19 mouse cellular contexts compared by ENCODE assay signal in the genomic region with DNA sequence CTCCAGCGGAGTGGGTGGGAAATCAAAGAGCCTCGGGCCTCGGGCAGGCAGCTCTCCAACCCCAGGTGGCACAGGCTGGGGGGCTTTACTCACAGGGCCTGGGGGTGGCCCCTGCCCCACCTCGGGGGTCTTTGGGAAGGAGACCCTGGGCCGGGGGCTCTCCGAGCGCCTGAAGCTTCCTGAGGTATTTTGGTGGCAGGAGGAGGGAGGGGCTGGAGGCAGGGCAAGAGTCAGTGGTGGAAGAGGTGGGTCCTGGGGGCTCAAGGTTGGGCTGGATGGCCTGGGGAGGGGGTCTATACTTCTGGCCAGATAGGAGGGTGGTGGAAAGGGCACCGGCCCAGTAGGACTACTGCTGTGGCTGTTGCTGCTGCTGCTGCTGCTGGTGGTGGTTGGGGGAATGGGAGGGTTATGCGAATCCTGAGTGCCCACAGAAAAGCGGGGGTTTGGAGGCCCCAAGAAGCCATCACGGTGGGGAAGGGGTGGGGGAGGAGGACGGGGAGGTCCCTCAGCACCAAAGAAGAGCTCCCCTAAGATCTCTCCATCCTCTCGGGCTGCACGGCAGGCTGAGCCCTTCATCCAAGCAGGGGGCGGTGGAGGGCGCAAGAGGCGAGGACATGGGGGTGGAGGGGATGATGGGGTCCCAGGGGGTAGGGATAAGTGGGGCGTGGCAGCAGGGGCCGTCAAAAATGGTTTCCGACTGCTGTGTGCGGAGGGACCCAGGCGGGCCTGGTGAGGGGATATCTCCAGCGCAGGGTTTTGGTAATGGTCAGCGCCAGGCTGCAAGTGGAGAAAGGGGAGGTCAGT. TPM values are rescaled to one million over a fixed set of nuclear protein-coding genes. Genes with fewer than 3 reads are reported as not detected.
DNase-seq lines count a peak whose midpoint lies in the region; ATAC-seq and TF ChIP-seq lines count a peak whose summit lies in the region.
"Had no signal": no experiment of that assay in that cellular context is flagged by ENCODE, and none has a peak within 500 bp of the region (broad histone marks: within the 10 kb centered on the region; RNA-seq: fewer than 3 reads in every experiment).

No protein-coding gene starts in this region.

- H3K27ac ChIP-seq in forebrain, embryonic 10.5 days: 0 out of 2 replicates have a peak overlapping the region, but pooled peaks have one; percentile 4
- H3K27ac ChIP-seq in forebrain, embryonic 13.5 days: no peak overlapping the region
- 0 out of 2 replicates have a peak overlapping the region, but pooled peaks have one; percentile 37 for H3K27ac ChIP-seq in hindbrain, embryonic 10.5 days
- no peak overlapping the region for H3K27ac ChIP-seq in hindbrain, postnatal 0 days
- H3K27ac ChIP-seq in limb, embryonic 10.5 days: no peak overlapping the region
- H3K27ac ChIP-seq: heart, embryonic 13.5 days; hindbrain, embryonic 13.5 days; kidney, postnatal 0 days; left cerebral cortex, adult 2 months; macrophage had no signal

- H3K9me3 ChIP-seq in forebrain, embryonic 10.5 days: no peaks in the 10 kb centered on the region
- H3K9me3 ChIP-seq in forebrain, embryonic 13.5 days (replicated peaks): no peaks in the 10 kb centered on the region
- no peaks in the 10 kb centered on the region for H3K9me3 ChIP-seq in hindbrain, embryonic 10.5 days
- H3K9me3 ChIP-seq in hindbrain, postnatal 0 days (ENCODE audit: low read length): no peaks in the 10 kb centered on the region
- H3K9me3 ChIP-seq in limb, embryonic 10.5 days (replicated peaks): no peaks in the 10 kb centered on the region
- H3K9me3 ChIP-seq: heart, embryonic 13.5 days; hindbrain, embryonic 13.5 days had no signal

- ATAC-seq in CD4-positive, CD25-positive, alpha-beta regulatory T cell, adult 4 months: no peak
- ATAC-seq in forebrain, embryonic 13.5 days: no peak
- no peak for ATAC-seq in hindbrain, postnatal 0 days
- ATAC-seq: forebrain, postnatal 0 days; Patski had no signal

- peaks cover 14% of the 10 kb centered on the region for H3K27me3 ChIP-seq in forebrain, embryonic 10.5 days (ENCODE audit: poor library complexity, severe bottlenecking)
- H3K27me3 ChIP-seq in forebrain, embryonic 13.5 days: peaks cover 5% of the 10 kb centered on the region
- H3K27me3 ChIP-seq in hindbrain, embryonic 10.5 days (ENCODE audit: insufficient read depth, poor library complexity, severe bottlenecking): peaks cover 9% of the 10 kb centered on the region
- H3K27me3 ChIP-seq in hindbrain, postnatal 0 days (ENCODE audit: insufficient read depth, low read length): no peaks in the 10 kb centered on the region
- peaks cover 3% of the 10 kb centered on the region; the same call in 1 of the 2 replicates for H3K27me3 ChIP-seq in limb, embryonic 10.5 days (ENCODE audit: low read depth, poor library complexity, severe bottlenecking)
- H3K27me3 ChIP-seq: heart, embryonic 13.5 days; Patski had no signal

- H3K4me1 ChIP-seq in forebrain, embryonic 10.5 days: peaks cover 51% of the 10 kb centered on the region
- peaks cover 21% of the 10 kb centered on the region for H3K4me1 ChIP-seq in forebrain, embryonic 13.5 days
- peaks cover 47% of the 10 kb centered on the region for H3K4me1 ChIP-seq in hindbrain, embryonic 10.5 days (replicated peaks)
- H3K4me1 ChIP-seq in hindbrain, postnatal 0 days (ENCODE audit: insufficient read depth, low read length): 0 out of 2 replicates have a peak, but pooled peaks cover 9% of the 10 kb centered on the region
- peaks cover 45% of the 10 kb centered on the region for H3K4me1 ChIP-seq in limb, embryonic 10.5 days

- intact Hi-C loops in left cerebral cortex, postnatal 14 days (cut with DNase I): no loop called here

- peak; percentile 19 for DNase-seq in CD4-positive, CD25-positive, alpha-beta regulatory T cell, adult 2 months (ENCODE audit: low read depth, low spot score)
- DNase-seq in forebrain, embryonic 10.5 days (ENCODE audit: extremely low spot score, low spot score): no peak
- no peak for DNase-seq in hindbrain, embryonic 10.5 days (ENCODE audit: low spot score)
- DNase-seq in hindbrain, postnatal 0 days (ENCODE audit: low spot score): no peak
- DNase-seq in limb, embryonic 10.5 days (ENCODE audit: low spot score): no peak
- no peak for DNase-seq in left cerebral cortex, postnatal 14 days (ENCODE audit: low spot score in 2 of 2)
- DNase-seq: embryo, embryonic 11 days; forebrain, postnatal 0 days; kidney, adult 2 months; right cerebral cortex, postnatal 14 days had no signal

- H3K9ac ChIP-seq in forebrain, embryonic 13.5 days: no peak overlapping the region
- H3K9ac ChIP-seq in hindbrain, postnatal 0 days (replicated peaks; ENCODE audit: low read length): no peak overlapping the region
- H3K9ac ChIP-seq: forebrain, postnatal 0 days; heart, embryonic 13.5 days; hindbrain, embryonic 13.5 days had no signal

- no peak for TF ChIP-seq CTCF in hindbrain, postnatal 0 days (IDR thresholded peaks at IDR 0.05; ENCODE audit: low read depth)

- H3K36me3 ChIP-seq in forebrain, embryonic 10.5 days (replicated peaks): peaks cover 77% of the 10 kb centered on the region
- peaks cover 75% of the 10 kb centered on the region for H3K36me3 ChIP-seq in forebrain, embryonic 13.5 days (ENCODE audit: poor library complexity, severe bottlenecking)
- peaks cover 79% of the 10 kb centered on the region for H3K36me3 ChIP-seq in hindbrain, embryonic 10.5 days
- H3K36me3 ChIP-seq in hindbrain, postnatal 0 days (ENCODE audit: insufficient read depth, low read length): peaks cover 61% of the 10 kb centered on the region
- peaks cover 79% of the 10 kb centered on the region for H3K36me3 ChIP-seq in limb, embryonic 10.5 days

- H3K4me2 ChIP-seq in forebrain, embryonic 13.5 days: no peak overlapping the region
- no peak overlapping the region for H3K4me2 ChIP-seq in hindbrain, postnatal 0 days (ENCODE audit: low read depth, low read length)
- H3K4me2 ChIP-seq: heart, embryonic 13.5 days; hindbrain, embryonic 13.5 days had no signal

- WGBS in forebrain, embryonic 10.5 days: 89% methylated on average over 24 of the region's 24 CpGs
- 93% methylated on average over 24 of the region's 24 CpGs for WGBS in forebrain, embryonic 13.5 days
- 92% methylated on average over 24 of the region's 24 CpGs for WGBS in hindbrain, embryonic 10.5 days
- WGBS in hindbrain, postnatal 0 days: 90% methylated on average over 24 of the region's 24 CpGs
- WGBS in limb, embryonic 10.5 days: 91% methylated on average over 24 of the region's 24 CpGs

- H3K4me3 ChIP-seq in forebrain, embryonic 10.5 days: peak overlapping the region; percentile 18
- H3K4me3 ChIP-seq in forebrain, embryonic 13.5 days: no peak overlapping the region
- H3K4me3 ChIP-seq in hindbrain, embryonic 10.5 days: peak overlapping the region; percentile 16; the same call in 1 of the 2 replicates
- H3K4me3 ChIP-seq in hindbrain, postnatal 0 days (ENCODE audit: low read length): no peak overlapping the region
- H3K4me3 ChIP-seq in limb, embryonic 10.5 days: peak overlapping the region; percentile 21; the same call in 1 of the 2 replicates
- H3K4me3 ChIP-seq: heart, embryonic 13.5 days; hindbrain, embryonic 13.5 days; left cerebral cortex, adult 2 months had no signal

RNA-seq across cellular contexts. Expression of a gene that starts 7.6 kb away (rescaled TPM):
- polyA plus RNA-seq in CD4-positive, CD25-positive, alpha-beta regulatory T cell, adult 4 months (2017; shearing (Covaris generic)): 1 to 10 TPM; 1.1 to 1.2 TPM
- 23.3 and 23.4 TPM in 2 replicates for polyA plus RNA-seq in forebrain, embryonic 10.5 days (2016; fragmentation: Nextera tagmentation; extraction: Ambion mirVana)
- polyA plus RNA-seq in forebrain, embryonic 13.5 days (2015; fragmentation: Nextera tagmentation; extraction: Ambion mirVana): 6.3 and 6.6 TPM in 2 replicates
- polyA plus RNA-seq in hindbrain, embryonic 10.5 days (2016; fragmentation: Nextera tagmentation; extraction: Ambion mirVana): 22.1 and 22.2 TPM in 2 replicates
- total RNA-seq in hindbrain, postnatal 0 days (2014; rRNA removed): 3.8 and 4.3 TPM in 2 replicates
- 8.7 and 9.5 TPM in 2 replicates for polyA plus RNA-seq in hindbrain, postnatal 0 days (2015; fragmentation: Nextera tagmentation; extraction: Ambion mirVana)
- 23.0 and 24.7 TPM in 2 replicates for polyA plus RNA-seq in limb, embryonic 10.5 days (2016; fragmentation: Nextera tagmentation; extraction: Ambion mirVana)
- total RNA-seq in left cerebral cortex, postnatal 14 days (2021): 1 to 10 TPM; 2.6 to 2.9 TPM
- total RNA-seq: granulocyte monocyte progenitor cell, adult 5-6 weeks had no signal

RNA-seq across cellular contexts. Expression of a gene that starts 7.9 kb away (rescaled TPM):
- 10 to 100 TPM; 30.7 to 32.6 TPM for polyA plus RNA-seq in CD4-positive, CD25-positive, alpha-beta regulatory T cell, adult 4 months (2017; shearing (Covaris generic))
- polyA plus RNA-seq in forebrain, embryonic 10.5 days (2016; fragmentation: Nextera tagmentation; extraction: Ambion mirVana): 31.7 TPM in 2 replicates
- polyA plus RNA-seq in forebrain, embryonic 13.5 days (2015; fragmentation: Nextera tagmentation; extraction: Ambion mirVana): 55.4 and 59.3 TPM in 2 replicates
- 37.9 and 43.4 TPM in 2 replicates for polyA plus RNA-seq in hindbrain, embryonic 10.5 days (2016; fragmentation: Nextera tagmentation; extraction: Ambion mirVana)
- 8.0 and 10.5 TPM in 2 replicates for total RNA-seq in hindbrain, postnatal 0 days (2014; rRNA removed)
- polyA plus RNA-seq in hindbrain, postnatal 0 days (2015; fragmentation: Nextera tagmentation; extraction: Ambion mirVana): 20.5 and 22.3 TPM in 2 replicates
- 36.6 and 40.8 TPM in 2 replicates for polyA plus RNA-seq in limb, embryonic 10.5 days (2016; fragmentation: Nextera tagmentation; extraction: Ambion mirVana)
- total RNA-seq in left cerebral cortex, postnatal 14 days (2021): 10 to 100 TPM; 33.0 to 33.3 TPM

RNA-seq across cellular contexts. Expression of a gene that starts 10.2 kb away (rescaled TPM):
- polyA plus RNA-seq in CD4-positive, CD25-positive, alpha-beta regulatory T cell, adult 4 months (2017; shearing (Covaris generic)): 10 to 100 TPM; 17.0 to 28.2 TPM
- 47.3 and 54.6 TPM in 2 replicates for polyA plus RNA-seq in forebrain, embryonic 10.5 days (2016; fragmentation: Nextera tagmentation; extraction: Ambion mirVana)
- 45.9 and 48.6 TPM in 2 replicates for polyA plus RNA-seq in forebrain, embryonic 13.5 days (2015; fragmentation: Nextera tagmentation; extraction: Ambion mirVana)
- polyA plus RNA-seq in hindbrain, embryonic 10.5 days (2016; fragmentation: Nextera tagmentation; extraction: Ambion mirVana): 47.2 and 51.7 TPM in 2 replicates
- 21.8 and 26.9 TPM in 2 replicates for total RNA-seq in hindbrain, postnatal 0 days (2014; rRNA removed)
- 18.5 and 22.2 TPM in 2 replicates for polyA plus RNA-seq in hindbrain, postnatal 0 days (2015; fragmentation: Nextera tagmentation; extraction: Ambion mirVana)
- polyA plus RNA-seq in limb, embryonic 10.5 days (2016; fragmentation: Nextera tagmentation; extraction: Ambion mirVana): 45.2 and 51.6 TPM in 2 replicates
- 10 to 100 TPM; 36.8 to 42.0 TPM for total RNA-seq in left cerebral cortex, postnatal 14 days (2021)

RNA-seq across cellular contexts. Expression of a gene that starts 10.3 kb away (rescaled TPM):
- polyA plus RNA-seq in CD4-positive, CD25-positive, alpha-beta regulatory T cell, adult 4 months (2017; shearing (Covaris generic)): 100 to 1,000 TPM in 1 of 2 experiments, 10 to 100 TPM in 1; 87.8 to 116 TPM
- polyA plus RNA-seq in forebrain, embryonic 10.5 days (2016; fragmentation: Nextera tagmentation; extraction: Ambion mirVana): 131 and 136 TPM in 2 replicates
- polyA plus RNA-seq in forebrain, embryonic 13.5 days (2015; fragmentation: Nextera tagmentation; extraction: Ambion mirVana): 100.0 and 108 TPM in 2 replicates
- 148 and 159 TPM in 2 replicates for polyA plus RNA-seq in hindbrain, embryonic 10.5 days (2016; fragmentation: Nextera tagmentation; extraction: Ambion mirVana)
- 77.1 and 99.0 TPM in 2 replicates for total RNA-seq in hindbrain, postnatal 0 days (2014; rRNA removed)
- 162 and 163 TPM in 2 replicates for polyA plus RNA-seq in hindbrain, postnatal 0 days (2015; fragmentation: Nextera tagmentation; extraction: Ambion mirVana)
- polyA plus RNA-seq in limb, embryonic 10.5 days (2016; fragmentation: Nextera tagmentation; extraction: Ambion mirVana): 140 and 151 TPM in 2 replicates
- 100 to 1,000 TPM in 1 of 2 experiments, 10 to 100 TPM in 1; 92.0 to 106 TPM for total RNA-seq in left cerebral cortex, postnatal 14 days (2021)

RNA-seq across cellular contexts. Expression of a gene that starts 36.4 kb away (rescaled TPM):
- polyA plus RNA-seq in CD4-positive, CD25-positive, alpha-beta regulatory T cell, adult 4 months (2017; shearing (Covaris generic)): 10 to 100 TPM; 71.8 to 80.8 TPM
- polyA plus RNA-seq in forebrain, embryonic 10.5 days (2016; fragmentation: Nextera tagmentation; extraction: Ambion mirVana): 40.7 and 44.9 TPM in 2 replicates
- polyA plus RNA-seq in forebrain, embryonic 13.5 days (2015; fragmentation: Nextera tagmentation; extraction: Ambion mirVana): 104 and 106 TPM in 2 replicates
- polyA plus RNA-seq in hindbrain, embryonic 10.5 days (2016; fragmentation: Nextera tagmentation; extraction: Ambion mirVana): 45.1 and 46.9 TPM in 2 replicates
- total RNA-seq in hindbrain, postnatal 0 days (2014; rRNA removed): 252 and 255 TPM in 2 replicates
- polyA plus RNA-seq in hindbrain, postnatal 0 days (2015; fragmentation: Nextera tagmentation; extraction: Ambion mirVana): 46.6 and 49.7 TPM in 2 replicates
- polyA plus RNA-seq in limb, embryonic 10.5 days (2016; fragmentation: Nextera tagmentation; extraction: Ambion mirVana): 35.1 and 70.5 TPM in 2 replicates
- 100 to 1,000 TPM; 531 to 563 TPM for total RNA-seq in left cerebral cortex, postnatal 14 days (2021)

Comparison
In these comparisons a context has a peak if more than half of its experiments do, and no peak if none do; other contexts are left out.
1. H3K27ac ChIP-seq: peak in forebrain, embryonic 10.5 days (single experiment) and hindbrain, embryonic 10.5 days (single experiment); none in forebrain, embryonic 13.5 days (single experiment), hindbrain, postnatal 0 days (single experiment) and limb, embryonic 10.5 days (single experiment).
2. H3K4me3 ChIP-seq: peak in forebrain, embryonic 10.5 days (single experiment), hindbrain, embryonic 10.5 days (single experiment) and limb, embryonic 10.5 days (single experiment); none in forebrain, embryonic 13.5 days (single experiment) and hindbrain, postnatal 0 days (single experiment).